Mouse (Mus musculus) cortical plate, adult 2 months (tissue): ENCODE data around the gene Ralgps2. TPM values are rescaled to one million over a fixed set of nuclear protein-coding genes. Genes with fewer than 3 reads are reported as not detected.

Experiments used
- H3K27ac ChIP-seq: fragments of 200-500 bp; 2 replicates; pipeline ENCODE4 v1.5.1; 2012; ENCODE audit warnings: low read length, control low read depth, inconsistent platforms; ENCODE audit not compliant: insufficient read depth
- H3K4me1 ChIP-seq: fragments of 200-500 bp; 2 replicates; pipeline ENCODE4 v1.6.1; 2011; ENCODE audit warnings: low read length; ENCODE audit not compliant: control insufficient read depth, insufficient read depth
- H3K4me3 ChIP-seq: fragments of 200-500 bp; 2 replicates; pipeline ENCODE4 v1.5.1; 2011; ENCODE audit warnings: mild to moderate bottlenecking, low read length, control low read depth; ENCODE audit not compliant: insufficient read depth
- CTCF ChIP-seq: fragments of 200-500 bp; IDR thresholded peaks from 2 replicates; pipeline ENCODE4 v1.5.1; 2011; ENCODE audit warnings: mild to moderate bottlenecking, control low read depth, low read length; ENCODE audit not compliant: insufficient read depth; ENCODE audit errors: extremely low read depth
- POLR2A ChIP-seq: fragments of 200-500 bp; IDR thresholded peaks from 2 replicates; pipeline ENCODE4 v1.6.1; 2011; ENCODE audit warnings: mild to moderate bottlenecking, low read length, control low read depth; ENCODE audit not compliant: insufficient read depth; ENCODE audit errors: extremely low read depth
- polyA plus RNA-seq: library from polyadenylated mRNA; depleted of rRNA; stranded (reverse); fragments of >200 nt; gene quantifications from 2 replicates; pipeline ENCODE4 v1.2.3, GENCODE M21; 2012

Gene Ralgps2
- polyA plus RNA-seq, 1 experiment = 17.9 TPM

- Histone ChIP-seq H3K4me3 (no peak overlapping the region), H3K4me1 (no peaks in the 10 kb centered on the region)
- TF ChIP-seq CTCF = no peak
- TF ChIP-seq POLR2A = no peak
Measured at GRCm38 (mm10) chr1:156928255-156928654, 11.2 kb downstream of the Ralgps2 start.

DNA sequence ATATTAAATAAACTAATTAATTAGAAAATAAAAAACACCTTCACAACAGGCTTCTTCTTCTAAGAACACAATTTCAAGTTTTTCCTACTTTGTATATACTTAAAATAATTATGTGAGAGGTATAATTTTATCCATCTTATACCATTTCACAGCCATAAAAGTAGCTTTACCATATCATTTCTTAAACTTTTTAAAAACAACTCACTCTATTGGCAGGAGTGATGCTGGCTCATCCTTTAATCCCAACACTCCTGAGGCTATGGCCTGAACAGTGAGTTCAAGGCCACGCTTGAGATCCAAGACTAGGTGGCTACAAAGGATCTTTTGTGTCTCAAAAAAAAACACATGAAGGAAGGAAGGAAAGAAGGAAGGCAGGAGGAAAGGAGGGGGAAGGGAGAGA is 15.9 kb downstream of the Ralgps2 start:
- H3K4me3 ChIP-seq = no peak overlapping the region
- TF ChIP-seq POLR2A (no peak), CTCF (no peak)
- no peak overlapping the region for H3K27ac ChIP-seq
- H3K4me1 ChIP-seq = peaks cover 5% of the 10 kb centered on the region

More at GRCm38 (mm10) chr1:156928255-156928654, 11.2 kb downstream of the Ralgps2 start:
- no peak overlapping the region for H3K27ac ChIP-seq

DNA sequence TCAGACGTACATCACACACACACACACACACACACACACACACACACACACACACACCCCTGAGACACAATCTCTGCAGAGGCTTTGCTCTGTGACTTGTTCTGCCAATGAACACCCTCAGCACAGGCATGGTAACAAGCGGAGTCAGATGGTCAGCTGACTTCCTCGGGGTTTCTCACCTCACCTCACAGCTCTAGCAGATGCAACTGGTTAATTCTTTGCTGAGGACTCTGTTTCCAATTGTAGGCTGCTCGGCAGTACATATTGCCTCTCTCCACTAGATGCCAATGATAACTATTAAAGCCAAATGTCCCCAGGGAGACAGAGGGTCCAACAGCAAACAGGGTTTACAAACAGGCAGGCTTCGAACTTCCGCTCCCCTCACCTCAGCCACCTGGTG is 16.5 kb downstream of the Ralgps2 start:
- no peak for TF ChIP-seq CTCF
- TF ChIP-seq POLR2A = no peak
- Histone ChIP-seq H3K4me3 (no peak overlapping the region), H3K27ac (no peak overlapping the region), H3K4me1 (peaks cover 5% of the 10 kb centered on the region)

GRCm38 (mm10) chr1:156921290-156921994 is 18.0 kb downstream of the Ralgps2 start:
- H3K4me3 ChIP-seq = no peak overlapping the region
- TF ChIP-seq CTCF (no peak), POLR2A (no peak)
- no peak overlapping the region for H3K27ac ChIP-seq
- H3K4me1 ChIP-seq = peaks cover 5% of the 10 kb centered on the region

GRCm38 (mm10) chr1:156917460-156917859 is 22.0 kb downstream of the Ralgps2 start:
- peaks cover 5% of the 10 kb centered on the region for H3K4me1 ChIP-seq
- no peak overlapping the region for H3K27ac ChIP-seq
- no peak overlapping the region for H3K4me3 ChIP-seq
- no peak for TF ChIP-seq CTCF
- no peak for TF ChIP-seq POLR2A

DNA sequence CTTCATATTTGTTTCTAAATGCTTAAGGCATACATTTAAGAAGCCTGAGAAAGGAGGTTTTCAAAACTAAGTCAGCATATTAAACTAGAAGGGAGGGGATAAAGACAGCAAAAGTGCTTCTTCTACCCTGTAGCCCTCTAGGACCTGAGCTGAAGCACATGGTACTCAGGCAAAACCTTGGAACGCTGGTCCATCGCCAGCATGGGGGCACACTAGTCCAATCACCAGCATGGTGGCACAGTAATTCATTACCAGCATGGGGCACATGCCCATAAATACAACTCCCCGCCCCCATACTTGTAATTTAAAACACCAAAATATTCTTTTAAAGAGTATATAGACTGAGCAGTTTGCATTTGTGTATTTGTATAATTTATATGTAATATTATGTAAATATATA is 23.1 kb downstream of the Ralgps2 start:
- H3K27ac ChIP-seq = no peak overlapping the region
- no peak overlapping the region for H3K4me3 ChIP-seq
- H3K4me1 ChIP-seq = 0 out of 2 replicates have a peak, but pooled peaks cover 1% of the 10 kb centered on the region
- no peak for TF ChIP-seq CTCF
- no peak for TF ChIP-seq POLR2A

GRCm38 (mm10) chr1:156914942-156915341 is 24.5 kb downstream of the Ralgps2 start:
- Histone ChIP-seq H3K27ac (no peak overlapping the region), H3K4me1 (no peaks in the 10 kb centered on the region), H3K4me3 (no peak overlapping the region)
- no peak for TF ChIP-seq CTCF
- no peak for TF ChIP-seq POLR2A

DNA sequence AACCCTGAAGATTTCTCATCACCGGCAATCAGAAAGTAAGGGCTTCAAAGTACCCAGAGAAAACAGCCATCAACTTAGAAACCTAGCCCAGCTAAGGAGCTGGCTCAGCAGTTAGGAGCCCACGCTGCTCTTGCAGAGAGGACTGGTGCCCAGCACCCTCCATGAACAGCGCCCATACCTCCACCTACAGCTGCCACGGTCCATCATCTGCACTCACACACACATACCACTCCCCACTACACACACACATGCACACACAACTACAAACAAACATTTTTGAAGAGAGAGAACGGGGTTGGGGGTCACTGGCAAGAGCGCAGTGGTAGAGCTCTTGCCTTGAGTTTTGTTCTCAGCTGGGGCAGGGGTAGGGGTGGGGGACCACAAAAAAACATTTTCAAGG is 26.2 kb downstream of the Ralgps2 start:
- H3K4me3 ChIP-seq = no peak overlapping the region
- H3K4me1 ChIP-seq = no peaks in the 10 kb centered on the region
- no peak overlapping the region for H3K27ac ChIP-seq
- TF ChIP-seq CTCF = no peak
- TF ChIP-seq POLR2A = no peak

DNA sequence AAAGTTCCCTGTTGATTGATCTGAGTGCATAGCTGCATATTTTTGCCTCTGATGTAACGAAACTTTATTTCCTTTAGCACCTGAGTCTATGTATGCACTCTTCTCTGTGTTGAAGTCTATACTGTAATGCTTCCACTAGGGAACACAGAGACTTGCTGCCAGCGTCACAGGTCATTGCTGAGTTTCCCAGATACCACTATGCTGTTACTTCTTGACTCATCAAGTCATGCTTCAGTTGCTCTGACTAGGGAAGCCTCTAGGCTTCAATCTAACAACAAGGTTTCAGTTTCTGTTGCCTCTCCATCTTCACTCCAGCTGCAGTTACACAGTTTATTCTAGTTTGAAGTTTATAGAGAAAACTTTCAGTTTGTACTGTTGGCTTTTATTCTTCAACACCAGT is 28.5 kb downstream of the Ralgps2 start:
- TF ChIP-seq CTCF = no peak
- no peak for TF ChIP-seq POLR2A
- Histone ChIP-seq H3K27ac (no peak overlapping the region), H3K4me3 (no peak overlapping the region), H3K4me1 (no peaks in the 10 kb centered on the region)

GRCm38 (mm10) chr1:156909866-156910265 is 29.6 kb downstream of the Ralgps2 start:
- Histone ChIP-seq H3K4me1 (no peaks in the 10 kb centered on the region), H3K27ac (no peak overlapping the region), H3K4me3 (no peak overlapping the region)
- TF ChIP-seq POLR2A (no peak), CTCF (no peak)

DNA sequence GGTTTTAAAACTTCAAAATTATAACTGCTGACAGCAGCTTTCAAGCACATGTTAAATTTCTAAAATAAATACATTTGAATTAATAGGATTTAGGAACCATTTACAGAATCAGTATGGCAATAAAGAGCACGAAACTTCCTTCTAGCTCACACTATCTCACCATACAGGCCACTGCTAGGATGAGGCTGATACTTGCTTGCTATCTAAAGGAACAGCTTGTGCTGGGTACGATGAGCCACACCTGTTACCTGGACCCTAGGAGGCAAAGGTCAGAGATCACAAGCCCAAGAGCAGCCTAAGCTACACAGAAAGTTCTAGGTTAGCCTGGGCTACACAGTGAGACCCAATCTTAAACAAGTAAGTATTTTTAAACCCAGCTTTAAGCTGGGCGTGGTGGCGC is 30.2 kb downstream of the Ralgps2 start:
- Histone ChIP-seq H3K27ac (no peak overlapping the region), H3K4me1 (no peaks in the 10 kb centered on the region), H3K4me3 (no peak overlapping the region)
- TF ChIP-seq CTCF = no peak
- TF ChIP-seq POLR2A = no peak
